Mouse (Mus musculus) right cerebral cortex, adult 2 months (tissue): ENCODE data around the gene Fam47e.
"Not testable (repeated sequence)": the region's sequence is repeated elsewhere in the genome, so short reads cannot be mapped to it uniquely, and the experiment has no call there.

Experiments
- DNase-seq, 2 experiments: peaks; one replicate each; pipeline ENCODE4 v3.0.0; 2021 to 2022; ENCODE audit warnings: low spot score in 2 of 2

Fam47e gene

GRCm38 (mm10) chr5:92554891-92555511 lies at the start of gene Fam47e:
Gene Fam47e (plus strand): TSS chr5:92555069.
- peak; percentile 54 to 62 for DNase-seq

DNA sequence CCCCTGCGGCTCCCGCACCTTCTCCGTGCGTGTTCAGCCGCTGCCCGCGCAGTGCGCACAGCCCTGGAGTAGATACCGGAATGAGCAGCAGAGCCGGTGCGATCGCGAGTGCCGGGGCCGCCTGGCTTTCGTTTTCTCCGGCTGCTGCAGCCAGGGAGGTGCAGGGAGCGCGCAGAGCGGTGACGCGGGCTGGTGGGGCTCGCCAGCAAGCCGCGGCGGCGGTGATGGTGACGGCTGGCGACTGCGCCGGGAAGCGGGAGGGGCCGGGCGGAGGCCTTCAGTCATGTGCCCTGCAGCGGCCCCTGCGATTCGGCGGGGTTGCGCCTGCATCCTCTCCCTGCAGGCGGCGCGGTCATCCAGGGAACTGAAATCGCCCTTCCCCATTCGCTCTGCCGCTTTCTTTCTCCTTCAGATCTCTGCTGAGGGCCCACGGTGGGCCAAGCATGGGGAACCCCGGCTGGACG lies 49.4 kb upstream of the Fam47e start:
- peak; percentile 95 to 97 for DNase-seq

DNA sequence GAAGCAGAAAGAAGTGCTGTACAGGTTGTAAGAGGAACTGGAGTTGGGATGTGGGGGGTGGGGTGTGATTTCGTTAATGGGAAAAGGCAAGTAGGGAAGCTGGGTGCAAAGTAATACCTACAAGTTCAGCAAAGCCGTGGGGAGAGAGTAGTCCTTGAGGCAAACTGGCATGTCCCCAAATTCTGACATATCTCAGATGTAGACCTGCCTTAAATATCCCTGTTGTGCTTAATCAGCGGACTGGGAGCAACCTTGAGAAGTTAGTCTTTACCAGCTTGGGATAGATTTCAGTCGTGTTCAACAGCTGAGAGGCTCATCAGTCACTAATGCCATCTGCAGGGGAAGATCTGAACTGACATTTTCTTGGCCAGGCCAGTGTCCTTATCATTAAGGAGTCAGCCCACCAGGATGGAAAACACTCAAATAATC lies 48.6 kb upstream of the Fam47e start:
- DNase-seq = peak; percentile 40 to 41

DNA sequence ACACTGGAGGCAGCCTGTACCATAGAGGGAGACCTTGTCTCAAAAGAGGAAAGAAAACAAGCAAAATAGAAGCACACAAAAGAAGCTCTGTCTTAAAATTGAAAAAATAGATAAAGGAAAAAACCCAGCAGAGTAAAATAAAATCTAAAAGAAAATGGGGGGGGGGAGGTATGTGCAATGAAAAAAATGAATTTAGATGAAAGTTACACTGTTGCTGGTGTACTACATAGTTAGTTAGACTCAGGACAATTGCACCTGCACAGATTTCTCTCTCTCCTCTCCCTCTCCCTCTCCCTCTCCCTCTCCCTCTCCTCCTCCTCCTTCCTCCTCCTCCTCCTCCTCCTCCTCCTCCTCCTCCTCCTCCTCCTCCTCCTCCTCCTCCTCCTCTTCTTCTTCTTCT lies 48.1 kb upstream of the Fam47e start, which contains the start of gene Scarb2:
Gene Scarb2, minus strand, starts transcription at position 101 of the 400 bp plus-strand sequence.
- DNase-seq = no peak

GRCm38 (mm10) chr5:92508853-92509252 lies 46.0 kb upstream of the Fam47e start:
- no peak for DNase-seq

- no peak for DNase-seq
These were observed 43.6 kb upstream of the Fam47e start for GRCm38 (mm10) chr5:92511256-92511655.

- DNase-seq = no peak
These were observed 42.8 kb upstream of the Fam47e start for GRCm38 (mm10) chr5:92512066-92512465.

DNA sequence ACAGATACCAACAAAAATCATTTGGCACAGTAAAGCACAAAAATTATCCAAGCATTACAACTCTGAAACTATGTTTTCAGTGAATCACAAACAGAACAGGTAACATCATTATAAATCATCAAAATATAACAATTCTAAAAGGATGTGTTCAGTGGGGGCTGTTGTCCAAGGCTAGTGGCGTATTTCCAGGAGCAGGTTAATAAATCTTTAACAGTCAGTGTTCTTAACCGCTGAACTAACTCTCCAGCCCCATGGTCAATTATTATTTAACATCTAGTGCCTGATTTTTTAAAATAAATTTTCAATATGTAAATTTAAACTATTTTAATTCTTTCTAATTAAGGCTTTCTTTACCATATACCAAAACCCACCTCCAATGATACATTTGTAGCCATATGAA lies 33.7 kb upstream of the Fam47e start:
- not testable (repeated sequence) for DNase-seq

DNA sequence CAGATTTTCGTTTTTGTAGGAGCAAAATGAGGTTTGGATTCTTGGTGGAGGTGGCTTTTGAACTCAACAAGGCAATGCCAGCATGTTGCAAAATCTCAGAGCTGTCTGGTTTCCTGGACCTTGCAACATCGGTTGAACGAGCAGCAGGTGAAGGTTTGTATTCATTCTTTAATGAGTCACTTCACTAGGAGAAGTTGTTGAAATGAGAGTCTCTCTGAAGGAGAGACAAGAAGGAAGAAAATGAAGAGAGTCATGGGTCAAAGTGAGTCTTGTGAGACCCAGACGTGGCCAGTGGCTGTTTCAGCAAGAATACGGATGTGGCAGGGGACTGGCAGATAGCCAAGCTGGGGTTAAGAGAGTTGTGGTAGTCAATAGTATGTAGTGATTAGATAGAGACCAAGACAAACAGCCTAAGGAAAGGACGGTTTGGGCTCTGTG lies 30.0 kb upstream of the Fam47e start:
- DNase-seq = no peak

DNA sequence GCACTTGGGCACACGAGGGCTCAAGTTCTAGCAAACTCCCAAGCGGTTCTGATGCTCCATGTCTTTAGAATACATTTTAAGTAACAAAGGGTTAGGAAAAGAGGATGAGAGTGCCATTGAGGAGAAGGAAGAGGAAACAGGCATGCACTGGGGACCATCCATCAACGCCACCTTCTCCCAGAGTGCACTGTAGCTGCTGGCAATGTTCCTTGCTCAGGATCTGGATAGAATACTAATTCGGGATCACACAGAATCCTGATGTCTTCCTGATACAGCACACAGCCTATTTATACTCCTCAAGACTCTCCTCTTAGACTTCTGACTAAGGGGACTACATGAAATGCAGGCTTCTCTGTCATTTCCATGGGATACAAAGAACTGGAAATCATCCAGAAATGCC lies 15.2 kb upstream of the Fam47e start:
- DNase-seq = no peak

- DNase-seq = no peak
These were observed 2.3 kb upstream of the Fam47e start for GRCm38 (mm10) chr5:92552611-92553010.

DNA sequence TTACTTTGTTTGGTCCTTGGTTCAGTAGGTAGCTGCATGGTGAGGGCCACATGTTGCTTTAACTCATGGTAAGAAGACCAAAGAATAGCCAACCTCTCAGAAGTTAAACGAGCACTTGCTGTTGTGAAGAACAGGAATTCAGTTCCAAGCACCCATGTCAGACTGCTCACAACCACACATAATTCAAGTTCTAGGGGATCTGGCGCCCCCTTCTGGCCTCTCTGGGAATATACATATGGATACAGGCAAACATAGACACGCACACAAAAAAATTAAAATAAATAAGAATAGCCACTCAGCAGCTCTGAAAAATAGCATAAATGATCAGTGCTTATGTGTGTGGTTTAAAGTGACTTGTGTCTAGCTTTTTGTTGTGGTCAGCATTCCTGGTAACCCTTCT lies 930 bp upstream of the Fam47e start:
- no peak for DNase-seq

DNA sequence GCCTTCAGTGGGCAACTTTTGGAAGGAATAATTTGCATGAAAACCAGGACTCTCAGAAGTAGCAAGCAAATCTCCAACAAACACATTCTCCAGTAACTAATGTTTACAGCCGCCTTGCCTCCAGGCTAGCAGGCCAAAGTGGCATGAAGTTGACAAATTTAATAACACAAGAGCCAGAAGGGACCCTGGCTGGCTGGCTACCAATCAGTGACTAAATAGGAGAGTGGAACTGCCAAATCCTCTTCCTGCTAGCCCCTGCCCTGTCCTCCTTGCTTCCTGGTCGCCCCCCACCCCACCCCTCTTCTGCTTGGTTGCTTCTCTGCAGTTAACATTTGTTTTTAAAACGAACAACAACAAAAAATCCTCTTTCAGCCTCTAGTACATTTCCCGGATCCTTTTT lies 426 bp upstream of the Fam47e start:
- DNase-seq = no peak

DNA sequence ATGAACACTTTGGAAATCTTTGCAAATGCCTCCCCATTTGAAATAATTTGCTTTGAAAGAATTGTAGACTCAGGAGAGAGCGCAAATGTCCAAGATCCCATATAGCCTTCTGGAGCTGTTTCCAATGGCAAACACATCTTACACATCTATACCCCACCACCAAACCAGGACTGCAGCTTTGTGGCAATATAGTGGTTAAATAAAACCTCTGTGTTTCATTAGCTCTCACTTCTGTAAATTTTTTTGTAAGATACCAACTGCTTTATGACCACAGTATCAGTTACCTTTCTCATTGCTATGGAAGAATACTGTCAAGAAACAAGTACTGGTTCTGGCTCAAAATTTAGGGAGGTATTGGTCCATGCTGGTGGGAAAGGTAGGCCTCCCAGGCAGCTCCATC lies 1.0 kb downstream of the Fam47e start:
- DNase-seq = no peak

DNA sequence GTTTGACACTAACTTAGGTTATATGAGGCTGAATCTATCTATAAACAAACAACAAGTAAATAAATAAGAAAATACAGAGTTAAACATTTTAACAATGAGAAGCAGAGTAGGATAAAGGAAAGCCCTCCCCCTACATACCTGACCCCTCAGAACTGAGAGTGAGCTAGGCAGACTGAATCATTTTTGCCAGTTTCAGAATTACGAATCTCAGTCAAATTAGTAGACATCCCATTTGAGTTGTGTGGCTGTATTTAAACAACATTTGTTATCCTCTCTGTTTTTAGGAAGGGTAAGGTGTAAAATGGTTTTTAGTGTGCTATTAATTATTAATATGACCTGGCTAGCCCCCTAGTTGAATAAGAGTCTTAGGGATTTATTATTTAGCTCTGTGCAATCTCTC lies 2.6 kb downstream of the Fam47e start:
- DNase-seq = no peak

GRCm38 (mm10) chr5:92560201-92560600 lies 5.3 kb downstream of the Fam47e start:
- no peak for DNase-seq

GRCm38 (mm10) chr5:92562002-92562401 lies 7.1 kb downstream of the Fam47e start:
- peak; percentile 18 to 31 for DNase-seq

- no peak for DNase-seq
These were observed 16.4 kb downstream of the Fam47e start for GRCm38 (mm10) chr5:92571232-92571631.

DNA sequence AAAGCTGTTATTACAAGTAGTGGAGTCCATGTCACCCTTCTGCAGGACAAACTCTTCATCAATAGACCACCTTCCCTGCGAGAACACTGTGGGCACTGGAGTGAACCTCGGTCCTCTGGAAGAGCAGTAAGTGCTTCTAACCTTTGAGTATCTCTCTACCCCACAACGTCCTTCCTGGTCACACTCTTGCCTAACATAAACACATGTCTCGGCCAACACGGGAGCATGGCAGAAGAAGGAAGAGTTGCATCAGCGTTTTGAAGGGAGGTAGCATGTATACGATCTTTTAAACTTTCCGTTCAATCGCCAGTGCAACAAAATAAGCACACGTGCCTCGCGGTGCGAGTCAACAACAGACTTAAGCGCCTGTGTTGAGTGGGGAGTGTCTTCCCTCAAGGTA lies 24.7 kb downstream of the Fam47e start:
- DNase-seq = no peak

DNA sequence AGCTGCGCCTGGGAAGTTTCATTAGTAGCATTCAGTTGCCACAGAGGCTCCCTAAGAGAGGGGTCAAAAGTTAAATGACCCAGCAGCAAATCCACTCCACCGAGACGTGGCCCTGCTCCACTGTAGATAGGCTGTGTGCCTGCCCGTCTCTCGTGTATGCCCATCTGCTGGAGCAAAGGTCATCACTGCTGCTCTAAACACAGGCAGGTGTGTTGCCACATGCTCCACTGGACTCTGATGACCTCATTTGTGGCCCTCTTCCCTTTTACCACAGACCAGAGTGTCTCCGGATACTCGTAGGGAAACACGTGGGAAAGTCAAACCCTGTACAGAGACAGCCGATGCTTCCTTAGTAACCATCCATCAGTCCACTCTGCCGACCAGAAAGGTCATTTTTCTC lies 31.1 kb downstream of the Fam47e start:
- no peak for DNase-seq

GRCm38 (mm10) chr5:92595026-92595425 lies 40.2 kb downstream of the Fam47e start:
- no peak for DNase-seq

GRCm38 (mm10) chr5:92596865-92597264 lies 42.0 kb downstream of the Fam47e start:
- no peak for DNase-seq

GRCm38 (mm10) chr5:92599030-92599429 lies 44.2 kb downstream of the Fam47e start:
- peak; percentile 32 to 37 for DNase-seq
